In the genomic region with DNA sequence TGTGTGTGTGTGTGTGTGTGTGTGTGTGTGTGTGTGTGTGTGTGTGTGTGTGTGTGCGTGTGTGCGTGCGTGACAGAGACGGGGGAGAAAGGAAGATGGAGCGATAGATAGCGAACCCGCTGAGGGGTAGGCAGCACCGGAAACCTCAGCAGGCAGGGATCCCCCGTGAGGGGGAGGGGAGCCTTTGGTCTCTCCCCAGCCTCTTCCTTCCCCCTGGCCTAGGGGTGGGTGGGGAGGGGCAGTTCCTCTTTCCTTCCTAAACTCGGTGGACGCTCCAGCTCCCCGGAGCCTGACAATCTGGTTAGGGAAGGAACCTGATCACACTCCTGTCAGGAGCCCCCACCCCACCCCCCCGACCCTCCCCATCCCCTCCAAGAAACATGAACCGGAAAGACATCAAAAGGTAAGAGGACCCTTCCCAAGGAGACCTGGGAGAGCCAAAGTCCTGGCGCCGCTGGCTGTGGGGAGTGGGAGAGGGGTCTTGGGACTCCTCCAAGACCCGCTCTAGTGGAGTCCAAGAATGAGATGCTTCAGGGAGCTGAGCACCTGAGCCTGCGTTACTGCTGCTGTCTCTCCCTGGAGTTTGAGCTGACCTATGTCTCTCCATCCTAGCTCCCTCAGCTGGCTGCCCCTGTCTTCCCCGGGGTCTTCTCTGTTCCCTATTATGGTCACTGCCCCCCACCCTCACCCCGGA, we compare ENCODE assay signal across 7 mouse cellular contexts. TPM values are rescaled to one million over a fixed set of nuclear protein-coding genes. Genes with fewer than 3 reads are reported as not detected.
DNase-seq lines count a peak whose midpoint lies in the region; ATAC-seq and TF ChIP-seq lines count a peak whose summit lies in the region.

Rasgrp4 (plus strand) TSS at position 159 of the 694 bp plus-strand sequence.

- no peak for TF ChIP-seq POLR2A in liver, adult 2 months (IDR thresholded peaks at IDR 0.05; ENCODE audit: extremely low read depth, insufficient read depth, low read length)

- H3K9ac ChIP-seq in ES-E14 (ENCODE audit: insufficient read depth, low read depth, low read length, poor library complexity, severe bottlenecking) = no peak within 1 kb of the TSS; the same call in 1 of the 2 replicates
- no peak within 1 kb of the TSS for H3K9ac ChIP-seq in liver, adult 2 months (ENCODE audit: low read depth, low read length)
- H3K9ac ChIP-seq in midbrain, embryonic 16.5 days (ENCODE audit: low read depth, low read length) = peak within 1 kb of the TSS; percentile 48; the same call in 1 of the 2 replicates

- no peak for TF ChIP-seq CTCF in liver, adult 2 months (IDR thresholded peaks at IDR 0.05; ENCODE audit: low read depth, low read length)

- H3K79me2 ChIP-seq in liver, adult 2 months (ENCODE audit: control insufficient read depth, insufficient read depth, low read length) = no peaks in the 10 kb centered on the region

- intact Hi-C loops in heart, postnatal 14 days (cut with DNase I) = no loop called here

- WGBS in liver, adult 2 months = 3% methylated on average over 17 of the region's 20 CpGs
- WGBS in midbrain, embryonic 16.5 days = 3% methylated on average over 16 of the region's 20 CpGs

- H3K27me3 ChIP-seq in liver, adult 2 months (ENCODE audit: control insufficient read depth, insufficient read depth, low read length) = peaks cover 10% of the 10 kb centered on the region; the same call in 1 of the 2 replicates
- peaks cover 3% of the 10 kb centered on the region for H3K27me3 ChIP-seq in midbrain, embryonic 16.5 days (ENCODE audit: control insufficient read depth, insufficient read depth, low read depth, low read length)

- ATAC-seq in midbrain, embryonic 16.5 days = no peak

- peaks cover 6 to 13% of the 10 kb centered on the region in 2 experiments for H3K4me1 ChIP-seq in ES-E14 (ENCODE audit: control insufficient read depth in 2 of 2, insufficient read depth in 2 of 2, low read length in 2 of 2, poor library complexity in 1 of 2)
- H3K4me1 ChIP-seq in liver, adult 2 months (ENCODE audit: control insufficient read depth, insufficient read depth, low read length) = no peaks in the 10 kb centered on the region
- H3K4me1 ChIP-seq in midbrain, embryonic 16.5 days (ENCODE audit: control insufficient read depth, insufficient read depth, low read length) = peaks cover 5% of the 10 kb centered on the region; the same call in 1 of the 2 replicates

- H3K4me3 ChIP-seq in ES-E14 (ENCODE audit: insufficient read depth in 1 of 2, low read depth in 1 of 2, low read length in 2 of 2, poor library complexity in 1 of 2, severe bottlenecking in 1 of 2) = peak within 1 kb of the TSS; percentile 44 to 62
- peak within 1 kb of the TSS; percentile 26; the same call in 1 of the 2 replicates for H3K4me3 ChIP-seq in liver, adult 2 months (ENCODE audit: insufficient read depth, low read depth, low read length)
- peak within 1 kb of the TSS; percentile 28 for H3K4me3 ChIP-seq in midbrain, embryonic 16.5 days (ENCODE audit: low read depth, low read length)

- no peaks in the 10 kb centered on the region for H3K9me3 ChIP-seq in ES-E14 (ENCODE audit: control insufficient read depth, insufficient read depth, low read depth, low read length)
- no peaks in the 10 kb centered on the region for H3K9me3 ChIP-seq in midbrain, embryonic 16.5 days (replicated peaks; ENCODE audit: control insufficient read depth, low read length, poor library complexity, severe bottlenecking)

- in situ Hi-C loops in ES-E14 (cut with MboI; ENCODE audit: low sequenced_read_pairs in 2 of 2, unreplicated experiment in 2 of 2) = no loop called here

- DNase-seq in ES-E14 (ENCODE audit: low read depth, low spot score) = no peak
- peak; percentile 35 for DNase-seq in embryo, embryonic 10 days (ENCODE audit: low spot score)
- DNase-seq in heart, postnatal 14 days = peak; percentile 35 to 38
- no peak for DNase-seq in liver, adult 2 months (ENCODE audit: extremely low read depth, low read depth, low spot score)
- DNase-seq in thymus, postnatal 14 days = peak; percentile 94
- DNase-seq in frontal cortex, postnatal 36 days (ENCODE audit: low spot score in 2 of 2) = no peak

- H3K27ac ChIP-seq in ES-E14 (ENCODE audit: insufficient read depth, low read depth, low read length, poor library complexity, severe bottlenecking) = no peak within 1 kb of the TSS
- H3K27ac ChIP-seq in liver, adult 2 months (replicated peaks; ENCODE audit: insufficient read depth, low read depth, low read length) = no peak within 1 kb of the TSS
- no peak within 1 kb of the TSS for H3K27ac ChIP-seq in midbrain, embryonic 16.5 days (ENCODE audit: low read length)

- H3K4me2 ChIP-seq in midbrain, embryonic 16.5 days (ENCODE audit: low read length) = peak within 1 kb of the TSS; percentile 58

- no peaks in the 10 kb centered on the region for H3K36me3 ChIP-seq in ES-E14 (ENCODE audit: control insufficient read depth, insufficient read depth, low read length, poor library complexity, severe bottlenecking)
- no peaks in the 10 kb centered on the region for H3K36me3 ChIP-seq in liver, adult 2 months (ENCODE audit: control insufficient read depth, insufficient read depth, low read length)
- H3K36me3 ChIP-seq in midbrain, embryonic 16.5 days (ENCODE audit: control insufficient read depth, insufficient read depth, low read length) = no peaks in the 10 kb centered on the region

TF ChIP-seq in ES-E14, 5 proteins besides CTCF, POLR2A, EP300 and RAD21:
- TF ChIP-seq ZNF384 (IDR thresholded peaks at IDR 0.05; ENCODE audit: low read depth, low read length) (no peak), HCFC1 (IDR thresholded peaks at IDR 0.05; ENCODE audit: borderline replicate concordance, insufficient read depth, low read length) (no peak), CHD2 (IDR thresholded peaks at IDR 0.05; ENCODE audit: low read depth, low read length) (no peak), ZC3H11A (IDR thresholded peaks at IDR 0.05; ENCODE audit: borderline replicate concordance, low read depth, low read length) (no peak), MAFK (IDR thresholded peaks at IDR 0.05; ENCODE audit: insufficient read depth, low read depth, low read length) (no peak)

RNA-seq across cellular contexts. Expression of gene Rasgrp4, which starts in this region (rescaled TPM):
- 5.6 and 5.9 TPM in 2 replicates for total RNA-seq in ES-E14 (2012; rRNA removed)
- 1 to 10 TPM; 1.0 to 2.0 TPM for total RNA-seq in heart, postnatal 14 days (2021)
- total RNA-seq in liver, adult 2 months (2014; rRNA removed) = under 0.01 and 0.07 TPM in 2 replicates
- 0.41 and 0.69 TPM in 2 replicates for polyA plus RNA-seq in liver, adult 2 months (2012; rRNA removed)
- 0.83 and 1.0 TPM in 2 replicates for polyA plus RNA-seq in midbrain, embryonic 16.5 days (2015; fragmentation: Nextera tagmentation; extraction: Ambion mirVana)

Comparison
In these comparisons a context has a peak if more than half of its experiments do, and no peak if none do; other contexts are left out.
1. DNase-seq: peak in embryo, embryonic 10 days (single experiment), heart, postnatal 14 days (2 of 2) and thymus, postnatal 14 days (single experiment); none in ES-E14 (single experiment), liver, adult 2 months (single experiment) and frontal cortex, postnatal 36 days (0 of 2).
2. Peak in every context shown above with its lines, with median percentiles within 50 percentile points of each other: H3K4me3 ChIP-seq.